Mouse (Mus musculus) testis, adult 2 months (tissue): ENCODE measurements around the gene Farsb.

Source experiments
- CTCF ChIP-seq: fragments of 200-500 bp; IDR thresholded peaks from 2 replicates; pipeline ENCODE4 v1.5.1; 2012; ENCODE audit warnings: low read depth, mild to moderate bottlenecking, inconsistent platforms, low read length, moderate library complexity; ENCODE audit not compliant: control insufficient read depth, insufficient read depth, insufficient replicate concordance
- POLR2A ChIP-seq: fragments of 200-500 bp; IDR thresholded peaks from 2 replicates; pipeline ENCODE4 v1.6.1; 2012; ENCODE audit warnings: low read depth, mild to moderate bottlenecking, inconsistent platforms, low read length, moderate library complexity; ENCODE audit not compliant: control insufficient read depth

DNA sequence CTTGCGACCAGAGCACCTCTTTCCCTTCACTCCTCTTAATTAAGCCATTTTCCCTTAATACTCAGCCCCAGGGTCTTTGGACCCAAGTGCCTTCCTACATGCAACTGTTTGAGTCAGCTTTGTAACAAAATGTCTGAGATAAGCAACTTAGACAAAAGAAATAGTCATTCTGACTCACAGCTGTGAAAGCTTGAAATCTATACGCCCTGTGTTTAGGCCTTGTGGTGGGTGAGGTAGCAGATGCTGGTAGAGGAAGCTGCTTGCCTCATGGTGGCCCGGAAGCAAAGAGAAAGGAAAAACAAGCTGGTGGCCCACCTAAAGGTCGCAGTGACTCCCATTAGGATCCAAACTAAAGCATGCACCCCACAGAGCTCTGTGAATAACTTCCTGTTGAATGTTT is 100.8 kb downstream of the Farsb start:
- no peak for TF ChIP-seq CTCF
- no peak for TF ChIP-seq POLR2A
